Comparison of ENCODE assay signal across 8 mouse cellular contexts in the genomic region with DNA sequence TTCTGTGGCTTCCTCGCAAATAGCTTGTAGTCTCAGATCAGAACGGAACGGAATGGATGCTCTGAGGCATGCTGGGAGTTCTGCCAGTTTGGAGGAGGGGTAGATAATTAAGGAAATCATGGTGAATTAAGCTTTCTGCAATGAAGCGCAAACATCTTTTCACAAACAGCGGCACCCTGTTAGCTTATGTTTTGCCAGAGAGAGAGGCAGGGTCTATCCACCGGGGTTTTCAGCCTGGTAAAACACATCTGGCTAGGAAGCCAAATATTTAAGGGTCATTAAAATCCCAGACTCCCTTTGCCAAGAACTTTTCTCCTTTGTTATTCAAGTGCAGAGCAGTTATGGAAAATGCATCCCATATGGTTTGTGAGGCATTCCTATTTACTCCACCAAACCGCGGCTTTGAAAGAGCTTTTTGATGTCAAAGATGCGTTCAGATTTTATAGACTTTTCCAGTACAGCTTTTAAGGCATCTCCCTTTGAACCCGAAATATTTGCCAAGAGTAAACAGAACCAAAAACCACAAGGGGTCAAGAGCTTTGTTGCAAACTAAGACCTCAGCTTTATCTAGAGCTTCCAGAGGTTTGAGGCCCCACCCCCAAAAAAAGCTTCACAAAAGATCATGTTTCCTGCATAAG.
DNase-seq lines count a peak whose midpoint lies in the region; ATAC-seq and TF ChIP-seq lines count a peak whose summit lies in the region.

No protein-coding gene starts in this region.

- H3K9ac ChIP-seq in stomach, embryonic 14.5 days (replicated peaks; ENCODE audit: low read depth, low read length), result no peak overlapping the region
- H3K9ac ChIP-seq in stomach, postnatal 0 days (ENCODE audit: low read length), result no peak overlapping the region
- no peak overlapping the region for H3K9ac ChIP-seq in stomach, embryonic 16.5 days (ENCODE audit: low read length)

- no peak overlapping the region for H3K4me3 ChIP-seq in stomach, embryonic 14.5 days (ENCODE audit: low read depth, low read length)
- no peak overlapping the region for H3K4me3 ChIP-seq in stomach, postnatal 0 days (ENCODE audit: low read depth, low read length)
- H3K4me3 ChIP-seq in stomach, embryonic 16.5 days (replicated peaks; ENCODE audit: low read length), result no peak overlapping the region

- no peaks in the 10 kb centered on the region for H3K27me3 ChIP-seq in stomach, embryonic 14.5 days (ENCODE audit: control insufficient read depth, insufficient read depth, low read length)
- no peaks in the 10 kb centered on the region for H3K27me3 ChIP-seq in stomach, postnatal 0 days (ENCODE audit: control insufficient read depth, insufficient read depth, low read length)
- H3K27me3 ChIP-seq in stomach, embryonic 16.5 days (ENCODE audit: control insufficient read depth, insufficient read depth, low read length), result no peaks in the 10 kb centered on the region

- no peak for TF ChIP-seq CTCF in stomach, postnatal 0 days (IDR thresholded peaks at IDR 0.05; ENCODE audit: low read depth)

- 26% methylated on average over 10 of the region's 10 CpGs for WGBS in stomach, embryonic 14.5 days
- 22% methylated on average over 10 of the region's 10 CpGs for WGBS in stomach, postnatal 0 days
- WGBS in stomach, embryonic 16.5 days, result 25% methylated on average over 10 of the region's 10 CpGs

- peaks cover 28% of the 10 kb centered on the region; the same call in 1 of the 2 replicates for H3K4me1 ChIP-seq in stomach, embryonic 14.5 days (ENCODE audit: control insufficient read depth, insufficient read depth, low read length)
- 0 out of 2 replicates have a peak, but pooled peaks cover 6% of the 10 kb centered on the region for H3K4me1 ChIP-seq in stomach, postnatal 0 days (replicated peaks; ENCODE audit: control insufficient read depth, insufficient read depth)
- H3K4me1 ChIP-seq in stomach, embryonic 16.5 days (ENCODE audit: control insufficient read depth, insufficient read depth, low read length), result peaks cover 29% of the 10 kb centered on the region

- peak; percentile 68; the same call in 1 of the 2 replicates for ATAC-seq in stomach, embryonic 14.5 days (ENCODE audit: insufficient number of reproducible peaks, insufficient read depth, low FRiP score, low read depth)
- no peak; the same call in 1 of the 2 replicates for ATAC-seq in stomach, postnatal 0 days (ENCODE audit: low FRiP score, low TSS enrichment)
- ATAC-seq in stomach, embryonic 16.5 days (ENCODE audit: insufficient read depth, low FRiP score), result peak; percentile 66

- peak overlapping the region; percentile 85 for H3K27ac ChIP-seq in stomach, embryonic 14.5 days (ENCODE audit: low read length)
- H3K27ac ChIP-seq in stomach, postnatal 0 days (replicated peaks), result no peak overlapping the region
- peak overlapping the region; percentile 74 for H3K27ac ChIP-seq in stomach, embryonic 16.5 days (ENCODE audit: low read length)

- no peak overlapping the region for H3K4me2 ChIP-seq in stomach, embryonic 14.5 days (replicated peaks; ENCODE audit: low read depth, low read length)
- H3K4me2 ChIP-seq in stomach, postnatal 0 days (replicated peaks; ENCODE audit: low read depth), result no peak overlapping the region
- no peak overlapping the region for H3K4me2 ChIP-seq in stomach, embryonic 16.5 days (ENCODE audit: low read depth, low read length)

- H3K9me3 ChIP-seq in stomach, embryonic 14.5 days (ENCODE audit: control insufficient read depth, low read depth, low read length), result no peaks in the 10 kb centered on the region
- H3K9me3 ChIP-seq in stomach, postnatal 0 days (ENCODE audit: control insufficient read depth, low read length), result no peaks in the 10 kb centered on the region
- no peaks in the 10 kb centered on the region for H3K9me3 ChIP-seq in stomach, embryonic 16.5 days (replicated peaks; ENCODE audit: control insufficient read depth, low read length)

- no peak for TF ChIP-seq EP300 in stomach, postnatal 0 days (optimal IDR thresholded peaks at IDR 0.05)

- DNase-seq in heart, postnatal 10 days, result peak; percentile 37 to 40
- DNase-seq in heart, adult 9 months (ENCODE audit: low spot score in 2 of 2), result no peak
- DNase-seq in stomach, postnatal 0 days (ENCODE audit: low spot score), result no peak
- peak; percentile 62 to 71 for DNase-seq in kidney, postnatal 4 days
- no peak for DNase-seq in right cerebral cortex, adult 18-20 months
- DNase-seq in cerebellum, adult 18-20 months, result no peak

- H3K36me3 ChIP-seq in stomach, embryonic 14.5 days (ENCODE audit: control insufficient read depth, insufficient read depth, low read length), result no peaks in the 10 kb centered on the region
- H3K36me3 ChIP-seq in stomach, postnatal 0 days (ENCODE audit: control insufficient read depth, insufficient read depth, low read length), result no peaks in the 10 kb centered on the region
- no peaks in the 10 kb centered on the region for H3K36me3 ChIP-seq in stomach, embryonic 16.5 days (ENCODE audit: control insufficient read depth, insufficient read depth, low read length)

- intact Hi-C loops in heart, postnatal 10 days (cut with DNase I), result no loop called here

Comparison
In these comparisons a context has a peak if more than half of its experiments do, and no peak if none do; other contexts are left out.
1. DNase-seq: peak in heart, postnatal 10 days (2 of 2) and kidney, postnatal 4 days (2 of 2); none in heart, adult 9 months (0 of 2), stomach, postnatal 0 days (single experiment), right cerebral cortex, adult 18-20 months (single experiment) and cerebellum, adult 18-20 months (0 of 2).